Mouse (Mus musculus) cerebellum, adult 2 months (tissue): ENCODE data around the gene Fcgrt.

ENCODE experiments used
- CTCF ChIP-seq: fragments of 200-500 bp; IDR thresholded peaks from 2 replicates; pipeline ENCODE4 v1.5.1; 2011; ENCODE audit warnings: low read depth, mild to moderate bottlenecking, control low read depth, low read length, moderate library complexity, borderline replicate concordance; ENCODE audit not compliant: insufficient read depth
- POLR2A ChIP-seq: fragments of 200-500 bp; IDR thresholded peaks from 2 replicates; pipeline ENCODE4 v1.6.1; 2011; ENCODE audit warnings: low read length, control low read depth, borderline replicate concordance; ENCODE audit not compliant: insufficient read depth

DNA sequence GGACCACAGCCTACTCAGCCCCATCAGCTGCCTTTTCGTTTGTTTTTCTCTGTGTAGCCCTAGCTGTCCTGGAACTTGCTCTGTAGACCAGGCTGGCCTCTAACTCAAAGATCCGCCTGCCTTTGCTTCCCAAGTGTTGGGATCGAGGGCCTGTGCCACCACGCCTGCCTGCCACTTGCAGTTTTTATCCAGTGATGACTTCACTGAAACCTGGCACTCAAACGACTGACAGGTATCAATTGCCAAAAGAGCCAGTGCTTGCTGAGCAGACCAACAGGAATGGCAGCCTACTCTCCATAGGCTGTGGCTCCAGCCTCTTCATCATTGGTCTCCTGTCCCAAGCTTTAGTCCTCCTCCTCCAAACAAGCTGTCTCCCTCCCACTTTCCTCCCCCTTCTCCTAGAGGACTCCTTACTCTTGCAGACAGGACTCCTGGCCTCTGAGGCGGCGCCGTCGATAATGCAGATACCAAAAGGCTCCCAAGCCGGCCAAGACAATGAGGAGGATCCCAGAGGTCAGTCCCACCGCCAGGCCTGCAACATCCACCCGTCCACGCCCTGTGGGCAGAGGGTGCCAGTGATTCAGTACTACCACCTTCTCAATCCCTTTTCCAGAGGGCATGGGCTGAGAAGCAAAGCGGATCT lies 47.2 kb downstream of the Fcgrt start:
- TF ChIP-seq CTCF (no peak), POLR2A (no peak)
